Mouse (Mus musculus) kidney, postnatal 4 days (tissue): ENCODE measurements around the gene Selenoo.
A peak's percentile ranks its signal among the peaks of the same experiment; 100 is the strongest.

Experiments
- DNase-seq, 2 experiments: peaks; one replicate each; pipeline ENCODE4 v3.0.0; 2021; ENCODE audit warnings: mixed read lengths in 2 of 2

Gene Selenoo

GRCm38 (mm10) chr15:89076156-89076731, 12.6 kb upstream of the Selenoo start:
- peak; percentile 61 to 72 for DNase-seq

GRCm38 (mm10) chr15:89078208-89078836, 10.6 kb upstream of the Selenoo start:
- peak; percentile 58 to 74 for DNase-seq

- no peak for DNase-seq
Observed at GRCm38 (mm10) chr15:89083906-89084305, 5.0 kb upstream of the Selenoo start.

- DNase-seq: no peak
Observed at GRCm38 (mm10) chr15:89084826-89085225, 4.1 kb upstream of the Selenoo start.

- no peak for DNase-seq
Observed at GRCm38 (mm10) chr15:89089248-89090051, 566 bp downstream of the Selenoo start.

- no peak for DNase-seq
Observed at GRCm38 (mm10) chr15:89090662-89091061, 1.8 kb downstream of the Selenoo start.

GRCm38 (mm10) chr15:89092181-89092580, 3.3 kb downstream of the Selenoo start:
- DNase-seq: no peak

- no peak for DNase-seq
Observed at GRCm38 (mm10) chr15:89097450-89097849, 8.6 kb downstream of the Selenoo start.

- DNase-seq: no peak
Observed at GRCm38 (mm10) chr15:89098616-89099015, 9.7 kb downstream of the Selenoo start.

GRCm38 (mm10) chr15:89100823-89101222, 11.9 kb downstream of the Selenoo start:
- peak in 1 of 2 experiments; percentile 20 for DNase-seq

- no peak for DNase-seq
Observed at GRCm38 (mm10) chr15:89102646-89103045, 13.8 kb downstream of the Selenoo start.

- no peak for DNase-seq
Observed at GRCm38 (mm10) chr15:89103921-89104320, 15.0 kb downstream of the Selenoo start.

GRCm38 (mm10) chr15:89104425-89104824, 15.5 kb downstream of the Selenoo start:
- DNase-seq: no peak

GRCm38 (mm10) chr15:89106073-89106472, 17.2 kb downstream of the Selenoo start:
- DNase-seq: no peak

- no peak for DNase-seq
Observed at GRCm38 (mm10) chr15:89106976-89107375, 18.1 kb downstream of the Selenoo start.

GRCm38 (mm10) chr15:89110147-89110546, 21.3 kb downstream of the Selenoo start:
- no peak for DNase-seq

- DNase-seq: no peak
Observed at GRCm38 (mm10) chr15:89118007-89118406, 29.1 kb downstream of the Selenoo start.

GRCm38 (mm10) chr15:89122649-89123366, 33.9 kb downstream of the Selenoo start, which contains the start of gene Tubgcp6:
Gene Tubgcp6 (minus strand): TSS chr15:89123112.
- DNase-seq: peak; percentile 98

- peak; percentile 75 to 83 for DNase-seq
Observed at GRCm38 (mm10) chr15:89123595-89123994, 34.7 kb downstream of the Selenoo start.

- DNase-seq: no peak
Observed at GRCm38 (mm10) chr15:89124312-89124711, 35.4 kb downstream of the Selenoo start.

- no peak for DNase-seq
Observed at GRCm38 (mm10) chr15:89125351-89125750, 36.5 kb downstream of the Selenoo start.

- no peak for DNase-seq
Observed at GRCm38 (mm10) chr15:89126622-89127021, 37.7 kb downstream of the Selenoo start.

GRCm38 (mm10) chr15:89127364-89127940, 38.6 kb downstream of the Selenoo start:
- no peak for DNase-seq
